Mouse (Mus musculus) liver, postnatal 0 days (tissue): ENCODE measurements around the gene 1700029J07Rik. TPM values are rescaled to one million over a fixed set of nuclear protein-coding genes. Genes with fewer than 3 reads are reported as not detected.

ENCODE experiments used
- ATAC-seq: fragments of 200-750 bp; cut with Nextera tagmentation; 2 replicates; pipeline ENCODE4 v1.8.0; 2017; ENCODE audit warnings: mild to moderate bottlenecking, moderate library complexity
- DNase-seq: peaks from one replicate; pipeline ENCODE4 v3.0.0-alpha.2; 2016
- H3K27ac ChIP-seq: fragments of 300-500 bp; sonication (generic); 2 replicates; pipeline ENCODE4 v1.5.1; 2014; ENCODE audit warnings: antibody characterized with exemption, moderate library complexity, mild to moderate bottlenecking, low read depth
- H3K27me3 ChIP-seq: fragments of 300-500 bp; sonication (generic); 2 replicates; pipeline ENCODE4 v1.6.1; 2014; ENCODE audit warnings: low read length, control low read depth, mixed read lengths; ENCODE audit not compliant: insufficient read depth
- H3K36me3 ChIP-seq: fragments of 300-500 bp; sonication (generic); replicated peaks from 2 replicates; pipeline ENCODE4 v1.6.1; 2014; ENCODE audit warnings: mild to moderate bottlenecking, control low read depth, low read length, moderate library complexity, mixed read lengths; ENCODE audit not compliant: insufficient read depth
- H3K4me1 ChIP-seq: fragments of 300-500 bp; sonication (generic); 2 replicates; pipeline ENCODE4 v1.6.1; 2014; ENCODE audit warnings: antibody characterized with exemption, mild to moderate bottlenecking, control low read depth; ENCODE audit not compliant: insufficient read depth
- H3K4me2 ChIP-seq: fragments of 300-500 bp; sonication (generic); 2 replicates; pipeline ENCODE4 v1.6.1; 2014; ENCODE audit warnings: low read depth, mild to moderate bottlenecking, low read length, moderate library complexity, mixed read lengths
- H3K4me3 ChIP-seq: fragments of 300-500 bp; sonication (generic); 2 replicates; pipeline ENCODE4 v1.5.1; 2014; ENCODE audit warnings: low read depth, low read length
- H3K9ac ChIP-seq: fragments of 300-500 bp; sonication (generic); replicated peaks from 2 replicates; pipeline ENCODE4 v1.6.1; 2014; ENCODE audit warnings: mild to moderate bottlenecking, moderate library complexity
- H3K9me3 ChIP-seq: fragments of 300-500 bp; sonication (generic); 2 replicates; pipeline ENCODE4 v1.6.1; 2016; ENCODE audit warnings: mild to moderate bottlenecking, control low read depth, low read length, mixed read lengths
- CTCF ChIP-seq: sonication (generic); IDR thresholded peaks from 2 replicates; pipeline ENCODE4 v1.5.1; 2016; ENCODE audit warnings: antibody characterized with exemption, low read depth
- EP300 ChIP-seq: IDR thresholded peaks from 2 replicates; pipeline ENCODE4 v1.6.1; 2016; ENCODE audit warnings: antibody characterized with exemption, low read depth, mild to moderate bottlenecking
- WGBS: fragments of 180-500 bp; shearing (Covaris S2); extraction: QIAGEN DNeasy Blood & Tissue Kit; methylation state at CpG from one replicate; pipeline ENCODE4 v1.1.7; 2014; ENCODE audit not compliant: insufficient replicate concordance; 5-methylcytosine and 5-hydroxymethylcytosine counted together
- polyA plus RNA-seq: library from polyadenylated mRNA; unstranded; fragments of >200 nt; fragmentation: Nextera tagmentation; extraction: Ambion mirVana; gene quantifications from 2 replicates; pipeline ENCODE4 v1.2.1, GENCODE M21; 2015

Gene 1700029J07Rik
- 0.50 and 0.62 TPM in 2 replicates for polyA plus RNA-seq

DNA sequence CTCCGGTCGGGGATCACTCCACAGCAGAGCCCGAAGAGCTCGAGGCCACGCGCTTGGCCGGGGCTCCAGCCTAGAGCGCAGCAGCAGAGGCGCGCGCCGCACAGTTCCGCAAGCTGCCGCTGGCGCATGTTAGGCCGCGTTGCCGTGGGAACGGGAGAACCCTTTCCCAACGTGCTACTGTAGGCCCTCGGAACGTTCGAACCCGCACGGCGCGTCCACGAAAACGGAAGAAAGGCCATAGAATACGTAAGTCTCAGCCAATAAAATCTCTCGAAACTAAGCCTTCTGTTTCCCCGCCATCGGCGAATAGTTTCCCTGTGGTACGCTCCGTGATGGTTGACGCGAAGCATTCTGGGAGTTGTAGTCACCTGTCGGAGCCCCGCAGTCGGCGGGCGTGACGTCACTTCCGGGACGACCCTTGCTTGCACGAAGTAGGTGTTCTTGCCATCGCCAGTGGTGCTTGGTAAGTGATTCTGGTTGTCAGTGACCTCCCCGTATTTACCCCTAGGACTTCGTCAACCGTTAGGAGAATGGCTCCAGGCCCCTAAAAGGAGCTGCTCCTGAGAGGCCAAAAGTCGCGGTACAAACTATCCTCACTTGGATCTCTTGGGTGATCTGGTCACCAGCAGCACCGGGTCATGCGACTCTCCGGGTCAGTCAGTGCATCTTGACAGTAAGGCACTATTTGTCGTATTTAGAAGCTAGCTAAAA is at the start of gene 1700029J07Rik, which contains the start of gene Ufsp2:
1700029J07Rik (minus strand) TSS at position 127 of the 711 bp plus-strand sequence.
Ufsp2 (plus strand) TSS at position 403 of the 711 bp plus-strand sequence.
- TF ChIP-seq EP300, result no peak
- TF ChIP-seq CTCF, result peak; percentile 46
- DNase-seq (peak; percentile 97), ATAC-seq (peak; percentile 98)
- H3K9me3 ChIP-seq, result no peaks in the 10 kb centered on the region
- peak within 1 kb of the TSS; percentile 72 for H3K4me2 ChIP-seq
- peaks cover 9% of the 10 kb centered on the region for H3K4me1 ChIP-seq
- peak within 1 kb of the TSS; percentile 69 for H3K9ac ChIP-seq
- H3K27ac ChIP-seq, result peak within 1 kb of the TSS; percentile 74
- WGBS, result under 1% methylated on average over 57 of the region's 57 CpGs
- H3K4me3 ChIP-seq, result peak within 1 kb of the TSS; percentile 70
- no peaks in the 10 kb centered on the region for H3K27me3 ChIP-seq
- peaks cover 16% of the 10 kb centered on the region for H3K36me3 ChIP-seq

DNA sequence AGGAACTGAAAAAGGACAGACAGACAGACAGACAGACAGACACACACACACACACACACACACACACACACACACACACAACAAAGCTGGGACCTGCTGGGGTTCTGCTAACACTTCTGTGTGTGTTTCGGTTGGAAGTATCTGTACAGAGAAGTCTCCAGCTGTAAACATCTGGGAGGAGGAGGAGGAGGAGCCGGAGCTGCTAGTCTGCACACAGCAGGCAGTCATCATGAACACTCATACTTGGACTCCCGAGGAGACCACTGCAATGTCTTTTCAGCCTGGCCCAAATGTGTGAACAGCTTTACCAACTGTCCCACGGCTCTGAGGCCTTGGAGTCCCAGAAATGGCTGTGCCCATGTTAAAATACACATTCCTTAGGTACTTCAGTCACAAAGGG is 49.3 kb upstream of the 1700029J07Rik start:
- ATAC-seq, result no peak

DNA sequence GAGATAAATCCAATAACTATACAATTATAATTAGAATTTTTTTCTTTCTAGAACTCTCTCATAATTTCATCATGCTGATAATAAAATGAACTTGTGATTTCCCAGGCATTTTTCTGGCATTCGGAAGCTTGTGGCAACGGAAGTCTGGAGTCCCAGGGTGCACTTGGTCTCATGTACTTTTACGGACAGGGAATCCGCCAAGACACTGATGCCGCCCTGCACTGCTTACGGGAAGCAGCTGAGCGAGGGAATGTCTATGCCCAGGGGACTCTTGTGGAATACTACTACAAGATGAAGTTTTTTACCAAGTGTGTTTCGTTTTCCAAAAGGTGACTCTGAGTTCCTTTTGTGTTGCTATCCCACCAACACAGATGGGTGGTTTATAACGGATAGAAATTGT is 47.7 kb upstream of the 1700029J07Rik start:
- Histone ChIP-seq H3K9ac (no peak overlapping the region), H3K27ac (no peak overlapping the region), H3K4me3 (no peak overlapping the region), H3K27me3 (no peaks in the 10 kb centered on the region), H3K4me1 (no peaks in the 10 kb centered on the region), H3K4me2 (no peak overlapping the region), H3K9me3 (no peaks in the 10 kb centered on the region), H3K36me3 (no peaks in the 10 kb centered on the region)
- TF ChIP-seq EP300, result no peak
- TF ChIP-seq CTCF, result no peak
- WGBS, result 83% methylated on average over 9 of the region's 9 CpGs
- DNase-seq (no peak), ATAC-seq (no peak)

More for the DNA sequence above, 49.3 kb upstream of the 1700029J07Rik start:
- H3K4me2 ChIP-seq, result no peak overlapping the region
- no peaks in the 10 kb centered on the region for H3K27me3 ChIP-seq
- no peak overlapping the region for H3K9ac ChIP-seq
- no peaks in the 10 kb centered on the region for H3K9me3 ChIP-seq
- no peak overlapping the region for H3K27ac ChIP-seq
- 68% methylated on average over 4 of the region's 4 CpGs for WGBS
- no peak overlapping the region for H3K4me3 ChIP-seq
- TF ChIP-seq EP300 (no peak), CTCF (no peak)
- no peaks in the 10 kb centered on the region for H3K36me3 ChIP-seq
- no peaks in the 10 kb centered on the region for H3K4me1 ChIP-seq
- no peak for DNase-seq

DNA sequence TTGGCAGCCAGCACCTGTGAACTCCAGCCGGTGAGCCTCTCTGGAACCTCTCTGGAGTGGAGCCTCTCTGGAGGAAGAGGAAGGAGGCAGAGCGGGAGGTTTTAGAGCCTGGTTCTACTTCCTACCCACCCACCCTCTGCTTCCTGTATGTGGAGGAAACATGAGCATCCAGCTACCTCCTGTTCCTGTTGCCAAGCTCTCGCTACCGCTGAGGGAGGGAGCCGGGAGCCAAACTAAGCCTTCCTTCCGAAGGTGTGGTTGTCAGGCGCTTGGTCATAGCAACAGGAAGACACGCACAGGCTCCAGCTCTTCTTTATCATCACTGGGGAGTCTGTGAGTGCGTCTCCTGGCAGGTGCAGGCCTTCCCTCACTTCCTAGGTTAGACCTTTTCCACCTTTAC is 47.2 kb upstream of the 1700029J07Rik start:
- Histone ChIP-seq H3K27ac (no peak overlapping the region), H3K36me3 (no peaks in the 10 kb centered on the region), H3K4me2 (no peak overlapping the region), H3K9ac (no peak overlapping the region), H3K4me1 (no peaks in the 10 kb centered on the region), H3K4me3 (no peak overlapping the region), H3K9me3 (no peaks in the 10 kb centered on the region), H3K27me3 (no peaks in the 10 kb centered on the region)
- WGBS, result 76% methylated on average over 9 of the region's 9 CpGs
- TF ChIP-seq CTCF (no peak), EP300 (no peak)
- ATAC-seq, result no peak
- DNase-seq, result no peak

DNA sequence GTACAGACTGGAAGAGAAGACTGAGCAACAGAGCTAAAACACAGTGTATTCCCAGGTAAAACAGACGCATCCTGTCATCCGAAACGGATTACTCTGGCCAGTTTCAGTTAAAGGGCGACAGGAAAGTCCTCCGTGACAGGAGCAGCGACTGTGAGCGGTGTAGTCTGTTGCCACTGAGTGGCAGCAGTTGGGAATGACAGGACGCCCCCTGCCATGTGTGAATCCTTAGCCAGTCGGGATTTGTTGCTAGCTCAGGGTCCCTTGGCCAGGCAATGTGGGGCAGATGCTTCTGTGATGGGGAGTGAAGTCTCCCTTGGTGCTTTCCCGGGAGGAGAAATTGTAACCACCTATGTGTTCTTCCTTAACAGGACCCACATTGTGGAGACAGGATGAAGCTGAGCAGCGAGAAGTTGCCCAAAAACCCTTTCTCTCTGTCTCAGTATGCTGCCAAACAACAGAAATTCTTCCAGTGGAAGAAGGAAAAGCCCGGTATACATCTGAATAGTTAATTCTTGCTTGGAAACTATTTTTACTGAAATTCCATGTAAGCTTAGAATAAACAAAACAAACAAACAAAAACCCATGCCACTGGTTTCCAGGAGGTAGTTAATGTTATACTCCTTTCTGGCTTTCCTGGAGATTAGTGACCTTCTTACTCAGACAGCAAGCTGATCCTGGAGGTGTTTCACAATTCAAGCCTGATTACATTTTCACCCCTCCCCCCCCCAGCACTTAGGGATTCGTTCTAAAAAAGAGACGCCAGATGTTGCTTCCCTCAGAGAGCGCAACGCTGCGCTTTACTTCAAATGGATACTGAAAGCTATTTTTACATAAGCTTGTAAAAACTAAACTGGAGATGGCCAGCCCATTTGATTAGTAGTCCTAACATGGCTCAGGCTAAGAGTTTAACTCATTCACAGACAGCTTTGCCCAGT is 36.0 kb upstream of the 1700029J07Rik start:
- Histone ChIP-seq H3K27me3 (no peaks in the 10 kb centered on the region), H3K4me2 (peak overlapping the region; percentile 62), H3K27ac (peak overlapping the region; percentile 4; the same call in 1 of the 2 replicates), H3K4me3 (peak overlapping the region; percentile 20; the same call in 1 of the 2 replicates), H3K9ac (peak overlapping the region; percentile 34), H3K36me3 (no peaks in the 10 kb centered on the region), H3K4me1 (no peaks in the 10 kb centered on the region; the same call in 1 of the 2 replicates), H3K9me3 (no peaks in the 10 kb centered on the region)
- ATAC-seq (peak; percentile 64), DNase-seq (peak; percentile 25)
- TF ChIP-seq CTCF (peak; percentile 48), EP300 (no peak)
- WGBS, result 26% methylated on average over 17 of the region's 17 CpGs
